8 mouse cellular contexts compared by ENCODE assay signal in genomic region chr9:55241863-55242685, GRCm38 (mm10). TPM values are rescaled to one million over a fixed set of nuclear protein-coding genes. Genes with fewer than 3 reads are reported as not detected.
DNase-seq lines count a peak whose midpoint lies in the region; ATAC-seq and TF ChIP-seq lines count a peak whose summit lies in the region.

No protein-coding gene starts in this region.

- DNase-seq in cerebellum, postnatal 10 days, result peak; percentile 9 to 20
- DNase-seq in cerebellum, postnatal 4 days (ENCODE audit: low spot score in 2 of 2), result no peak
- DNase-seq in ES-CJ7 (ENCODE audit: low read depth, low spot score), result peak; percentile 76
- no peak for DNase-seq in limb, embryonic 14.5 days (ENCODE audit: low spot score)
- no peak for DNase-seq in right cerebral cortex, postnatal 36 days (ENCODE audit: low spot score in 2 of 2)
- no peak for DNase-seq in layer of hippocampus, adult 18-20 months (ENCODE audit: low spot score in 2 of 2)

- TF ChIP-seq POLR2A in limb, embryonic 14.5 days (IDR thresholded peaks at IDR 0.05; ENCODE audit: borderline replicate concordance, extremely low read depth, insufficient read depth, insufficient read length), result no peak
- TF ChIP-seq POLR2A in olfactory bulb, adult 2 months (IDR thresholded peaks at IDR 0.05; ENCODE audit: insufficient read depth, low read depth, low read length), result no peak

- no peak overlapping the region for H3K9ac ChIP-seq in forebrain, embryonic 15.5 days (replicated peaks)
- no peak overlapping the region for H3K9ac ChIP-seq in limb, embryonic 14.5 days (ENCODE audit: low read depth, low read length, severe bottlenecking)

- ATAC-seq in forebrain, embryonic 15.5 days (replicated peaks), result no peak
- ATAC-seq in limb, embryonic 14.5 days (ENCODE audit: low FRiP score, low read depth), result no peak

- no peaks in the 10 kb centered on the region for H3K27me3 ChIP-seq in forebrain, embryonic 15.5 days
- no peaks in the 10 kb centered on the region for H3K27me3 ChIP-seq in limb, embryonic 14.5 days (ENCODE audit: control insufficient read depth, insufficient read depth, low read length)

- H3K9me3 ChIP-seq in forebrain, embryonic 15.5 days, result no peaks in the 10 kb centered on the region
- H3K9me3 ChIP-seq in limb, embryonic 14.5 days (ENCODE audit: control insufficient read depth, low read length), result no peaks in the 10 kb centered on the region

- H3K27ac ChIP-seq in forebrain, embryonic 15.5 days (replicated peaks), result no peak overlapping the region
- no peak overlapping the region for H3K27ac ChIP-seq in limb, embryonic 14.5 days (replicated peaks; ENCODE audit: low read depth, low read length)
- H3K27ac ChIP-seq in olfactory bulb, adult 2 months (ENCODE audit: insufficient read depth, low read depth, low read length), result no peak overlapping the region

- H3K4me2 ChIP-seq in forebrain, embryonic 15.5 days (replicated peaks), result peak overlapping the region; percentile 30
- peak overlapping the region; percentile 39 for H3K4me2 ChIP-seq in limb, embryonic 14.5 days (replicated peaks; ENCODE audit: low read depth, low read length, severe bottlenecking)

- TF ChIP-seq CTCF in olfactory bulb, adult 2 months (IDR thresholded peaks at IDR 0.05; ENCODE audit: insufficient read depth, low read depth, low read length), result no peak

- no peak overlapping the region for H3K4me3 ChIP-seq in forebrain, embryonic 15.5 days
- H3K4me3 ChIP-seq in limb, embryonic 14.5 days (replicated peaks; ENCODE audit: low read length), result peak overlapping the region; percentile 24
- H3K4me3 ChIP-seq in olfactory bulb, adult 2 months (ENCODE audit: insufficient read depth, low read depth, low read length), result peak overlapping the region; percentile 19; the same call in 1 of the 2 replicates

- 40% methylated on average over 24 of the region's 24 CpGs for WGBS in forebrain, embryonic 15.5 days
- WGBS in limb, embryonic 14.5 days, result 46% methylated on average over 24 of the region's 24 CpGs
- 37% methylated on average over 24 of the region's 24 CpGs for WGBS in olfactory bulb, adult 2 months

- no peaks in the 10 kb centered on the region for H3K4me1 ChIP-seq in forebrain, embryonic 15.5 days
- no peaks in the 10 kb centered on the region for H3K4me1 ChIP-seq in limb, embryonic 14.5 days (ENCODE audit: control insufficient read depth, insufficient read depth, low read length)
- no peaks in the 10 kb centered on the region; the same call in 1 of the 2 replicates for H3K4me1 ChIP-seq in olfactory bulb, adult 2 months (ENCODE audit: control insufficient read depth, insufficient read depth, low read length)

- no peaks in the 10 kb centered on the region for H3K36me3 ChIP-seq in forebrain, embryonic 15.5 days
- no peaks in the 10 kb centered on the region for H3K36me3 ChIP-seq in limb, embryonic 14.5 days (ENCODE audit: control insufficient read depth, insufficient read depth, low read length)

RNA-seq across cellular contexts. Expression of gene Fbxo22, which starts 33.3 kb away (rescaled TPM):
- polyA plus RNA-seq in forebrain, embryonic 15.5 days (2015; fragmentation: Nextera tagmentation; extraction: Ambion mirVana), result 86.7 and 90.4 TPM in 2 replicates
- 23.6 and 27.2 TPM in 2 replicates for polyA plus RNA-seq in limb, embryonic 14.5 days (2012; rRNA removed)
- 47.6 and 50.2 TPM in 2 replicates for polyA plus RNA-seq in limb, embryonic 14.5 days (2014; fragmentation: Nextera tagmentation; extraction: Ambion mirVana)
- polyA plus RNA-seq in olfactory bulb, adult 2 months (2012; ENCODE audit: insufficient read depth, insufficient read length, low replicate concordance, missing spikeins), result not detected in 2 replicates
- 10 to 100 TPM; 32.5 to 34.6 TPM for total RNA-seq in layer of hippocampus, adult 18-20 months (2021)

Comparison
In these comparisons a context has a peak if more than half of its experiments do, and no peak if none do; other contexts are left out.
1. DNase-seq: peak in cerebellum, postnatal 10 days (2 of 2) and ES-CJ7 (single experiment); none in cerebellum, postnatal 4 days (0 of 2), limb, embryonic 14.5 days (single experiment), right cerebral cortex, postnatal 36 days (0 of 2) and layer of hippocampus, adult 18-20 months (0 of 2).
2. RNA of gene Fbxo22, which starts 33.3 kb away (polyA plus RNA-seq): 86.7 to 90.4 TPM in forebrain, embryonic 15.5 days and 23.6 to 50.2 TPM in limb, embryonic 14.5 days; not detected in olfactory bulb, adult 2 months; every median in the first group is over 10 times any median in the second.